Mouse (Mus musculus): ENCODE data around the gene Pptc7.

The Pptc7 gene

DNA sequence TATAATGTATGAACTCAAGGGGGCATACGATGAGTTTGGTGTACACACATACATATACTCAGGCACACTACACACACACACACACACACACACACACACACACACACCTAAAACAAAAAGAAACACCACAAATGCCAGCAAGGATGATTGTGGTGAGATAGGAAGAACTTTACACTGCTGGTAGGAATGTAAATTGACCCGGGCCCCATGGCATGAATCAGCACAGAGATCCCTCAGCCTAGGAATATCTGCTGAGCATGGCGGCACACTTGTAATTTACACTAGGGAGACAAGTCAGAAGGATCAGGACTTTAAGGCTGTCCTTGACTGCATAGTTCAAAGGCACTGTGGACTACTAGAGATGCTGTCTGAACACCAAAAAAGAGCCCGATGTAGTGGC, 46.1 kb downstream of the Pptc7 start:
- DNase-seq (ENCODE audit: low spot score), result no peak

DNA sequence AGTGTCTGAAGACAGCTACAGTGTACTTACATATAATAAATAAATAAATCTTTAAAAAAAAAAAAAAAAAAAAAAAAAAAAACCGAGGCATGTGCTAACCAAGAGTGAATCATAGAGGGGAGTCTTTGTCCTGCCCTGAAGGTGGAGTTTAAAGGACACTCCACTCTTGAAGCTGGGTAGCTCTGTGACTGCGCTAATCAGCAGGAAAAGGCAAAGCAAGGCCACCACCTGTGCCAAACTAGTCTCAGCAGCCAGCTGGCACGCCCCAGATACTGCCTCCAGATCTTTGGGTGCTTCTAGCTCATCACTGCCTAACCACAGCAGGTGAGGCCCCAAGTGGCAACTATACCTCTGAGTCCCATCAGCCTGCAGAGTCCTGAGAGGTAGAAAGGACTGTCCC, 50.5 kb downstream of the Pptc7 start:
- DNase-seq (ENCODE audit: low spot score), result no peak

DNA sequence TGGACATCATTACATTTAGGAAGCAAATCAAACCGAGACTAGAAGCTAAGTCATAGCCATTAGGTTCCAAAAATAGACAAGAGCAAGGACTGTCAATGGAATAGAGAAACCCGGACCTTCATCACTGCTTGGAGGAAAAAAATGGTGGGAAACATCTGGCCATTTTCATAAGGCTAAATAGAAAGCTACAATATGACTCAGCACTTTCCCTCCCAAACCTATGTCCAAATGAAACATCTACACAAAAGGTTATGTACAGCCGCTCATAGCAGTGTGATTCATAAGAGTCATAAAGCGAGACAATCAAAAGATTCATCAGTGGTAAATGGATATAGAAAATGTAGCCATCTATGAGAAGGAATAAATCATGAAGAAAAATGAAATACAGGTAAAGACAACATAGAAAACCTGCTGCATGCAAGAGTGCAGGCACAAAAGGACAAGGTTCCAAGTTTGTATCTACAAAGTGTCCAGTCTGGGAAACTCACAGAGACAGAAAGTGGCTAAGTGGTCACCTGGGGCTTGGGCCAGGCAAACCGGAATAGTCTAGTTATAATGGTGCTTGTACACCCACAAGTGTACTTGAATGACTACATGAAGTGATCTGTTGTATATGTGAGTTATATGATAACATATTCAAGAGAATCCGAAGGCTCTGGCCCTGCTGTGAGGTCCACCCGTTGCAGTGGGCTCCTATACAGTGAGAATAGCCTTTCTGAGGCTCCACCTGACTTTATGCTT, 52.6 kb downstream of the Pptc7 start:
- no peak for DNase-seq (ENCODE audit: low spot score)

DNA sequence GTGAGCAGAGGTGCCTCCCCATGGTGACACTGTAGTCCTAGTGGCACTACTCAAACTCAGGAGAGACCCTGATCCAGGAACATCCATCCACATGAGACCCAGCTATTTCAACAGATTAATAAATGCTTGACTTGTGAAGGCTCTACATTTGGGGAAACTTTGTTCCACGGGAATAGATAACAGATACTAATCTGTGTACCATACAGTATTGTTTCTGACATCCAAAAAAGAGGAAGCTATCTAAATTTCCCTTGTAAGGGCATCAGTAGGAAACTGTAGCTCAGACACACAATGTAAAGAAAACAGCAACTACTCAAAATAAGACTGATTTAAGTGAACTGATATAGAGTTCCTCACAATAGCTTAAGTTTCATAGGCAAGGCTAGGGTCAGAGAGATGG, 58.7 kb downstream of the Pptc7 start:
- no peak for DNase-seq (ENCODE audit: low spot score)

DNA sequence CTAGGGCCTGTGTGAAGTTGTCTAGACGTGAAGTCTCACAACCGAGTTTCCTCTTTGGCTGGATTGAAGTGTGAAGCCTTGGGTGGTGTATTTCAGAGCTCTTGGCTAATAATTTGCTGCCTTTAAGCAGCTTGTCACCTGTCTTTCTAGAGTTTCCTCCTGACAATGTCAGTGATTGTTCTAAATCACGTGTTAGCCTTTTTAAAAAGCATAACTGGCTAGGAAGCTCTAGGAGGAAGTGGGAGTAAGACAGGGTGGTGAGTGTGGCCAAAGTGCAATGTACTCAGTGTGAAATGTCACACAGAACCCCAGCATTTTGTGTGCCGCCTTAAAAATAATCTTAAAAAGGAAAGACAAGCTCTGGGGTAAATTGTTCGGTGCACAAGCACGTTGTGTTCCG, 59.6 kb downstream of the Pptc7 start:
- no peak for DNase-seq (ENCODE audit: low spot score)

DNA sequence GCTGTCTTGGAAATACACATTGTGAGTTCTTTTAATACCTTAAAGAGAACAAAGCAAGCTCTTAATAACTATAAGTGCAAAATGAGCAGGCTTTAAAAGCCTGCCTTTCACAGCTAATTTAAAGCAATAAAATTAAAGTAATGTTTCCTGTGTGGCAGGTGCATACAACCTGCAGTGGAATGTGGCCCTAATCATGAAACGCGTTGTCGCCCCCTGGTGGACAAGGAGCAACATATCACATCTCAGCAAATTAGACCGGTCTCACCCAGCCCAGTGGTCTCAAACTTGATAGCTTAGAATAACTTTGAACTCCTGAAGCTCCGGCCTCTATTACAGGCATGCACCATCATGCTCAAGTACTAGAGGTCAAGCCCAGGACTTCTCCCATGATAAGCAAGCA, 60.1 kb downstream of the Pptc7 start:
- peak; percentile 39 for DNase-seq (ENCODE audit: low spot score)

DNA sequence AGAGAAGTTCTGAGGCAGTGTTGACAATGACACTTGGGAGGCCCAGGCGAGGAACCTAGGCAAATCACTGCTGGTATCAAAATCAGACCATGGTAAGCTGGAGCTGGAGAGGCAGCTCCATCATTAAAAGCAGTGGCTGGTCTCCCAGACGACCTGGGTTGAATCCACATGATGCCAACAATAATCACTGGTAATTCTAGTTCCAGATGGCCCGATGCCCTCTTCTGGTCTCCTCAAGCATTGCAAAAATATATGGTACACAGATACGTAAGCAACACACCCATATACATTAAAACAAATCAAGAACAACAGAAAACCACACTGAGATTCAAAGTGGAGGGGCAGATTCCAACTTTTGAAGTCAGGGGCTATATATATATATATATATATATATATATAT, 61.6 kb downstream of the Pptc7 start:
- DNase-seq (ENCODE audit: low spot score), result no peak

DNA sequence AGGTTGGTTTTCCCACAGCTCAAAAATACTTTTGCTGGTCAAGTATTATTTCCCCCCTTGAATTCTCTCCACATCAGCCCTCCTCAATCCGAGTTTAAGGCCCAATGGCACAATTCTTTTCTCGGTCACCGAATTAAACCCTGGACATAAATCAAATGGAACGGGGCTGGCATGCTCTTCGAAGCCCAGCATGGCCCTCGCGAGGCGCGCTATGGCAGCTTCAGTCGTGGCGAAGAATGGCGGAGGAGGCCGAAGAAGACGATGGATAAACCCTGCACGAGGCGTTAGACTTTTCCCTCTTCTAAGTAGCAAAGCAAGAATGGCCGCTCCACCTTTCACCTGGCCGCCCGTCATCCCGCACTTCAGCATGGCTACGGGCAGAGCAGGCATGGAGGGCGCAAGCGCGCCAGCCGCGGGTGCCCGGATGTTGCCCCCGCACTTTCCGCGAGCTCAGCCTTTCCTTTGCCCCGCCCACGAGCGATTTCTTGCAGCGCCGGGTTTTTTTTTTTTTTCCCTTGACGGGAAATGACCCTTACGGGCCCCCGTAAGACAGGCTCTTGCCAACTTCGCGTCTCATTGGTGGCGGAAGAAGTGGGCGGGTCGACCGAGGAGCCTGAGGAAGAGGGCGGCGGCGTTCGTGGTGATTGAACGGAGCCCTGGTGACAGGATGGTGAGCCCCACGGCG, 69.8 kb downstream of the Pptc7 start, which contains the start of the genes Rad9b and Vps29:
Gene Rad9b, minus strand, starts transcription at position 427 of the 685 bp plus-strand sequence.
Gene Vps29, plus strand, starts transcription at position 563 of the 685 bp plus-strand sequence.
- DNase-seq (ENCODE audit: low spot score), result peak; percentile 95

DNA sequence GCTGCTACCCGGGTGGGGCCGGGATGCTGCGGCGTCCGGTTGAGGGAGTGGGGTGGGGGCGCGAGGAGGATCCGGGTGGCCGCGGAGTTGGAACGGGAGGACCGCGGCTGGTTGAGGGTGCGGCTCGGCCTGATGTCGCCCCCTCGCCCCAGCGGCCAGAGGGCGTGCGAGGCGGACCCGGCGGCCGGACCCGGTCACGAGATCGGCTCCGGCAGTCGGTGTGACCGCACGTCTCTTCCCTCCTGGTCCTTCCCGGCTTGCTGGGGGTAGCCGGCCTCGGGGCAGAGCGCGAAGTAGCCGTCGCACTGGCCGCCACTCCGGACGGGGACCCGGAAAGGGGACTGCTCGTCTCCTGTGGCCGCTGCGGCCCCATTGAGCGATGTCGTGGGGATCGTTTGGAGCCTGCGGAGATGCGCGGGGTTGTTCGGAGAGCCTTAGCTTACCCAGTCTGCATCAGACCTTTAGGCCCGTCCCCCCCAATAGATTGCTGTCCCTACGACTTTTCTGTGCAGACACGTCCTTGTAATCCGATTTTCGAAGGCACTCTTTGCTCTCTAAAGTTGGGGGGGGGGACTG, 70.4 kb downstream of the Pptc7 start:
- DNase-seq (ENCODE audit: low spot score), result no peak

DNA sequence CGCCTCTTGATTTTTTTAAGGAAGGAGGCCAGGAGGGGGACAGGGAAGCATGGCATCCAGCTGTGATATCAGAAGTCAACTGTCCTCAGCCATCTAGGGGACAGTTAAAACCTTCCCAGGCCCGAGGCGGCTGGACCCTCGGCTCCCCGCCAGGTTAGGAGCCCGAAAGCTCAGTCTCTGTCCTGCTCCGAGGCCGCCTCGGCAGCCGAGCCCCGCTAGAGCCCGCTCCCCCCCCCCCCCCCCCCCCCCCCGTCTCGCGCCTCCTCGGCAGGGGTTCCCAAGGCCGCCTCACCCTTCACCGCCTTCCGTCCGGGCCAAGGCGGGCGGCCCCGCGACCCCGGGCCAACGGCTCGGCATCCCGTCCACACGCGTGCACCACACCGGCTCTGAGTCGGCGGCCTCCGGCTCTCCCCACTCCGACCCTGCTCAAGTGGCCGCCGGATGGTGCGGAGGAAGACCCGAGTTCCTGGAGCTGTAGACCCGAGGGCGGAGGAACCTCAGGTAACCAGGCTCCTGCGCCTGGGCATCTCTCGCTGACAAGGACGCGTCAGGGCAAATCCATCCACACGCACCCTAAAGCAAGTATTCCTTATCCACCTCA, 87.5 kb downstream of the Pptc7 start, which contains the start of gene Gpn3:
Gene Gpn3, plus strand, starts transcription at position 286 of the 601 bp plus-strand sequence.
- peak; percentile 18 for DNase-seq (ENCODE audit: low spot score)

DNA sequence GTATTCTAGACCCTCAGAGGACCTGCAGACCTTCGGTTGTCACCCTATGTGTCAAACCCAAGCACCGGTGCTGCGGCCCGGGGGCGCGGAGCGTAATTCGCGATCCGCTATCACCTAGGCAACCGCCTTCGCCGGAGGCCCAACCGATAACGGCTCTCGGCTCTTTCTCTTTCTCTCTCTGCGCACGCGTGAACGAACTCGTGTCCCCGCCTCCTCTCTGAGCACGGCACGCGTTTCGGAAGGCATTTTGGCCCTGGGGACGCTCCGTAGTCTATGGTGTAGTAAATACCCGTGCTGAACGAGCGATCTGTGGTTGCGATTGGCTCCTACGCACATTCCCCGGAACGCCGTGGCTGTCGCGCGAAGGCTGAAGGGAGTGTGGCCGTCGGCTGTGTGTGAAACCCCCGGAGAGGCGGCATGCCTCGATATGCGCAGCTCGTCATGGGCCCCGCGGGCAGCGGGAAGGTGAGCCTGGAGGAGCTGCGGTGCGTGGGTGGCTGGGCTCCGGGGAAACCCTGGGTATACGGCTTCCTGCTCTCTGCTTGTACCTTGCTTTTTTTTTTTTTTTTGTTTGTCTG, 88.1 kb downstream of the Pptc7 start, which contains the start of gene Fam216a:
Gene Fam216a, minus strand, starts transcription at position 173 of the 578 bp plus-strand sequence.
- DNase-seq (ENCODE audit: low spot score), result peak; percentile 98

DNA sequence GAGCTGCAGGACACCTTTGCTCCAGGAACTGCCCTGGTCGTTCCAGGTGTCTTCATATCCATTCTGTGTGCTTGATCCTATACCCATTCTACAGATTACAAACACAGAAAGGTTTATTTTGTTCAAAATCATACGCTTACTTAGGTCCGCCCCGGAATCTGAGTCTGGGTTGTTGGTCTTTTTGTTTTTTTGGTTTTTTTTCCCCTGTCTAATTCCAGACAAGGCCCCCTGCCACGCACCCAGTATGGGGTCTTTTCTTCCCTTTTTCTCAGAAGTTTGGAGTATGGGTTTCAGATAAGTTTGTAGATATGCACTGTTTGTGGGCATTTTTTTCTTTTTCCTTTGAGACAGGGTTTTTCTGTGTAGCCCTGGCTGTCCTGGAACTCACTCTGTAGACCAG, 88.7 kb downstream of the Pptc7 start:
- no peak for DNase-seq (ENCODE audit: low spot score)

Data from ovary, adult 18-20 months (tissue).